Mouse (Mus musculus) left cerebral cortex, adult 11 months (tissue): ENCODE results near the gene Nlrp2.

ENCODE experiments used
- DNase-seq: peaks from one replicate; pipeline ENCODE4 v3.0.0; 2022; ENCODE audit warnings: low spot score

Nlrp2 gene

GRCm38 (mm10) chr7:5350935-5351334 lies at the start of gene Nlrp2:
Gene Nlrp2, minus strand, starts transcription at chr7:5351035.
- no peak for DNase-seq

DNA sequence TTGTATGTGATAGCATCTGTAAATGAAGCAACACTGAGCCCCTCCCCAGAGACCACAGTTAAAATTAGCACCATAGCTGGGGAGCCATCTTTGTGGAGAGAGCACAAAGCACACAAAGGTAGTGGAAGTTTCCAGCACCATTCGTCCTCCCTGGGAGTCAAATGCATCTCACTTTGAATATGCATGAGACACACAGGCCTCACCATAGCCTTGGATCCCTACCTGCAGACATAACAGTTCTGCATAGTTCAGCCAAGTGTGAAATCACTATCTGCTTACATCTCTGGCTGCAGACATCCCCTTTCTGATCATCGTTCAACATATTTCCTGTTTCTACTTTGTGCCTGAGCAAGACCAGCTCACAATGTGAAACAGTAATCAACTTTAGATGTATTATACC lies 15.9 kb upstream of the Nlrp2 start:
- no peak for DNase-seq

GRCm38 (mm10) chr7:5363599-5363998 lies 12.8 kb upstream of the Nlrp2 start:
- no peak for DNase-seq

DNA sequence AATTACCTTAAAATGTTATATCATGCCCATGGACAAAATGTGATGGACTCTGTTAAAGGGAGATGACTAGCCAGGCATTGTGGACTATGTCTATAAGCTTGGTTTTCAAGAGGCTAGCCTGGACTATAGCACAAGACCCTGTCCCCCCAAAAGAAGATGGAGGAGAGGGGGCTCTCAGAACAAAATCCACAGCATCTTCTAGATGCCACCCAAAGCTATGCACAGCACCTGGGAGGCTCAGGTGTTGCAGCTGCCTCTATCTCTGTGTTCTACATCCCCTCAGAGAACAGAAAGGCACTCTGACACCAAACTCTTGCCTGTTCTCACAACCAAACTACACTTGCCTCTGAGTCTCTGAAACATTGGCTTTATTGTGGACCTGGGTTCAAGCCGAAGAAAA lies 598 bp downstream of the Nlrp2 start, which contains the start of gene Gm5065:
Gene Gm5065, plus strand, starts transcription at position 301 of the 400 bp plus-strand sequence.
- no peak for DNase-seq

GRCm38 (mm10) chr7:5327511-5327910 lies 23.3 kb downstream of the Nlrp2 start:
- no peak for DNase-seq

- DNase-seq, result no peak
Measured at GRCm38 (mm10) chr7:5288281-5288680, 62.6 kb downstream of the Nlrp2 start.

- DNase-seq, result no peak
Measured at GRCm38 (mm10) chr7:5263051-5263450, 87.8 kb downstream of the Nlrp2 start.
